Mouse (Mus musculus) kidney, adult 9 months (tissue): ENCODE data around the gene Usp33.

Source experiments
- DNase-seq: peaks from one replicate; pipeline ENCODE4 v3.0.0; 2022

The Usp33 gene

DNA sequence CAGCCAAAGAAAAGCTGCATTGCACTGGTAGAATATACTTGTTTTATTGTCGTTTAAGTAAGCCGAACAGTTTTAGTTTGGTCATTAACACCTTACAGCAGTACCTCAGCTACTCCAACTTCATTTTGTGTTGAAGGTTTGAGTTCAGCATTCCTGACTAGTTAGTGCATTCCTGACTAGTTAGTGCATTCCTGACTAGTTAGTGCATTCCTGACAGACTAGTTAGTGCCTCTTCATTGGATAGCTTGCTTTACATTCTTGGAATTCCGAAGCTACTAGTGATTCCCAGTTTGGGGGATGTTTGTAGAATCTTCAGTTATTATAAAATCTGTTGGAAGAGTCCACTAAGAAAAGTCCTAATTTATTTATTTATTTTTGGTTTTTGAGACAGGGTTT, 56.4 kb downstream of the Usp33 start:
- no peak for DNase-seq

DNA sequence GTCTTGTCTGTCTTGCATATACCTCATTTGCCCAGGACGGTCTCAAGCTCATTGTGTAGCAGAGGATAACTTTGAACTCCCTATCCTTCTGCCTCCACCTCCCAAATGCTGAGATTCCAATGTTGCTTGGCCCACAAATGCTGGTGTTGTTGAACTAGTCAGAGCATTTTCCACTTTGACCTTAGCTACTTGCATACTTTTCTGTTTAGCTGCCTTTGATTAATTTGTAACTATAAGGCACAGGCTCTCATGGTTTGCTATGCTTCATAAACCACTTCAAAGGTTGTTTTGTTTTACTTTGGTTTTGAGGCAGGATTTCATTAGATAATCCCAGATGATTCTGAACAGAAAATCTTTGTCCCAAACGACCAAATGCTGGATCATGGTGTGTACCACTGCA, 57.5 kb downstream of the Usp33 start:
- DNase-seq, result peak; percentile 82

- no peak for DNase-seq
Observed at GRCm38 (mm10) chr3:152405420-152405819, 59.1 kb downstream of the Usp33 start.

- DNase-seq, result no peak
Observed at GRCm38 (mm10) chr3:152405978-152406640, 59.8 kb downstream of the Usp33 start.

GRCm38 (mm10) chr3:152410980-152411551, 64.8 kb downstream of the Usp33 start:
- DNase-seq, result no peak

GRCm38 (mm10) chr3:152412362-152412761, 66.1 kb downstream of the Usp33 start:
- DNase-seq, result no peak

DNA sequence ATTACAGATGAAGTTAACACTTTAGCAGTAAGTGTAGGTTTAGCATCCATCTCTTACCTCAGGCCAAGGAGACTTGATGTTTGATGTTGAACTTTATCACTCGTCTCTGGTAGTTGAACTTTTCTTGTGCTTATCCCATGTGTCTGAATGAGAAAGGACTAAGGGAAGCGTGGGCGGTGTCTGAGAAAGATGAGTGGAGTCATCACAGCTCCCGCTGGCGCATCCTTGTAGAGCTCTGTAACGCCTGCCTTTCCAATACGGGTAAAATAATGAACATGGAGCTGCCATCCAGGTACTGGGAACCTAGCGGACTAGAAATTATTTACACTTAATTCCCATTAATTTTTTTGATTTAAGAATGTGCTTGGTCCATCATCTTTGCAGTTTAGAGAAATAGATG, 82.6 kb downstream of the Usp33 start:
- no peak for DNase-seq

GRCm38 (mm10) chr3:152432677-152433076, 86.4 kb downstream of the Usp33 start:
- DNase-seq, result no peak

DNA sequence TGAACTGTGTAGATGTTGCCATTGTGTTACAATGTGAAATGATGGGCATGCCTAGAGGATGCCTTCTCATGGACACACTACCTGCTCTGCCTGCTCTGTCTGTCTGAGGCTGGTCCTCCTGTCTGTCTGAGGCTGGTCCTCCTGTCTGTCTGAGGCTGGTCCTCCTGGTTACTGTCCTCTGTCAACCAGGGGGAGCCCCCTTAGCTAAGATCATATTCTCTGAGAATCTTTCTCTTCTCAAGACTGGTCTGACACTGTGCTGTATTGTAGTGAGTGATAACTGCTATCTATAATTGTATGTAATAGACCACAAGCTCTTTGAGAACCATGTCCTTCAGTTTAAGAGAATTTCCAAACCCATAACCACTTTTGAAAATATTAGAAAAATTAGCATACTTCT, 89.3 kb downstream of the Usp33 start:
- no peak for DNase-seq

DNA sequence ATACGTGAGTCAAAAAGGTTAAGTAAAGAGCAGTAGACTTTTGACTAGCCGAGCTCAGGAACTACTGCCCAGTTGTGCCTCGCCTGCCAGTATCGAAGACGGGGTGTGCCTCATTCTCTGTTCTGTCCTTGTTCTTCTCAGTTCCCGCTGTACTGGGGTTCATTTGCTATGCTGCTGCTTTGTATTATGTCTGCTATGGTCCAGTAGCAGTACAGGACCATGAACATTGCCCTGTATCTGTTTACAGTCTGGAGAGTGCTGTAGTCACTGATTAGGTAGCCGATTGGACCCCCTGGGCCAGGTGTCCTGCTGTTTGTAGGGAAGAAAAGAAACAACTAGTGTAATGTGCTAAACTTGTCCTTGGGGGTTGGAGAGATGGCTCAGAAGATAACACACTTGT, 91.8 kb downstream of the Usp33 start:
- DNase-seq, result peak; percentile 57

DNA sequence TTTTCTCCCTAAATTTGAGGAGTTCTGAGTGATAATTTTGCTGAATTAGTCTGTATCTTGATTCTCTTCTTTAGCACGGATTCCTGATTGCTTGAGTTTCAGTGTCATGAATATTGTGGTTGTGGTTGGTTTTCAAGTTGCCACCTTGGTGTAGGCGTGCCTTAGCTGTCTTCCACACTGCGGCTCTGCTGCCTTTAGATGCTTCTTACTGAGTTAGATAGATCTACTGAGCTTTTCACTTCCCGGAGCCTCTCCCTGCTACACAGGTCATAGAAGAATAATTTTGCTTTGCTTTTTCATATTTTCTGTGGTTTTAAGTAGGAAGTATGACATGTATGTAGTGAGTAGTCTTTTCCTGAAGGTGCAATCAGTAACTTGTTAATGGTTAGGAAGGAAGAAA, 96.5 kb downstream of the Usp33 start:
- no peak for DNase-seq
